Mouse (Mus musculus) kidney, embryonic 15.5 days (tissue): ENCODE results near the gene Polg2. TPM values are rescaled to one million over a fixed set of nuclear protein-coding genes. Genes with fewer than 3 reads are reported as not detected.

ENCODE experiments used
- microRNA-seq: library from miRNA; unstranded; fragments of <30 nt; microRNA quantifications from one replicate; pipeline ENCODE4, GENCODE M21; 2016
- polyA plus RNA-seq: library from polyadenylated mRNA; unstranded; fragments of >200 nt; fragmentation: Nextera tagmentation; extraction: Ambion mirVana; gene quantifications from 2 replicates; pipeline ENCODE4 v1.2.1, GENCODE M21; 2015

The Polg2 gene
- polyA plus RNA-seq, 1 experiment from 2014 or later: 12.1 TPM

Small RNAs within 50 kb of the gene (microRNA-seq; reads per million reads assigned to microRNA genes)
- gene Gm25994 (not detected), gene Mir3064 (7.3 reads per million, percentile 26 among the genes with 10 or more reads in this experiment)

Other genes starting within 250 kb of the Polg2 start
- gene Tex2, start 166.1 kb downstream of the Polg2 start, polyA plus RNA-seq: 8.5 and 9.3 TPM in 2 replicates
- gene Pecam1, start 28.9 kb downstream of the Polg2 start, polyA plus RNA-seq: 59.3 and 66.5 TPM in 2 replicates
- 1.0 and 1.7 TPM in 2 replicates for gene Milr1, start 28.3 kb downstream of the Polg2 start, polyA plus RNA-seq
- 344 and 366 TPM in 2 replicates for gene Ddx5, start 9.6 kb upstream of the Polg2 start, polyA plus RNA-seq
- 21.7 and 22.0 TPM in 2 replicates for gene Cep95, start 9.7 kb upstream of the Polg2 start, polyA plus RNA-seq
- gene Smurf2, start 141.2 kb upstream of the Polg2 start, polyA plus RNA-seq: 12.8 and 13.7 TPM in 2 replicates
- 407 and 415 TPM in 2 replicates for gene Kpna2, start 220.0 kb upstream of the Polg2 start, polyA plus RNA-seq
- 1.7 and 2.1 TPM in 2 replicates for gene 1810010H24Rik, start 246.1 kb upstream of the Polg2 start, polyA plus RNA-seq